Mouse (Mus musculus): ENCODE results near the gene Wwox.
A peak's percentile ranks its signal among the peaks of the same experiment; 100 is the strongest.

The Wwox gene

GRCm38 (mm10) chr8:114731260-114732140, 292.0 kb downstream of the Wwox start:
- no peak for DNase-seq (ENCODE audit: low read depth)

GRCm38 (mm10) chr8:114743185-114743915, 303.9 kb downstream of the Wwox start:
- no peak for DNase-seq (ENCODE audit: low read depth)

GRCm38 (mm10) chr8:114746373-114746772, 306.9 kb downstream of the Wwox start:
- peak; percentile 33 for DNase-seq (ENCODE audit: low read depth)

GRCm38 (mm10) chr8:114751376-114752135, 312.1 kb downstream of the Wwox start:
- no peak for DNase-seq (ENCODE audit: low read depth)

- DNase-seq (ENCODE audit: low read depth): no peak
These were observed 320.2 kb downstream of the Wwox start for GRCm38 (mm10) chr8:114759621-114760020.

- no peak for DNase-seq (ENCODE audit: low read depth)
These were observed 329.1 kb downstream of the Wwox start for GRCm38 (mm10) chr8:114768536-114768935.

GRCm38 (mm10) chr8:114770856-114771776, 331.7 kb downstream of the Wwox start:
- DNase-seq (ENCODE audit: low read depth): peak; percentile 86

GRCm38 (mm10) chr8:114772276-114772849, 332.9 kb downstream of the Wwox start:
- DNase-seq (ENCODE audit: low read depth): no peak

- no peak for DNase-seq (ENCODE audit: low read depth)
These were observed 334.3 kb downstream of the Wwox start for GRCm38 (mm10) chr8:114773461-114774414.

- no peak for DNase-seq (ENCODE audit: low read depth)
These were observed 334.9 kb downstream of the Wwox start for GRCm38 (mm10) chr8:114774415-114774775.

GRCm38 (mm10) chr8:114775543-114775942, 336.1 kb downstream of the Wwox start:
- DNase-seq (ENCODE audit: low read depth): no peak

- DNase-seq (ENCODE audit: low read depth): no peak
These were observed 337.2 kb downstream of the Wwox start for GRCm38 (mm10) chr8:114776696-114777095.

- no peak for DNase-seq (ENCODE audit: low read depth)
These were observed 338.0 kb downstream of the Wwox start for GRCm38 (mm10) chr8:114777271-114777980.

GRCm38 (mm10) chr8:114779002-114779401, 339.5 kb downstream of the Wwox start:
- no peak for DNase-seq (ENCODE audit: low read depth)

GRCm38 (mm10) chr8:114783321-114783720, 343.9 kb downstream of the Wwox start:
- no peak for DNase-seq (ENCODE audit: low read depth)

GRCm38 (mm10) chr8:114785834-114786233, 346.4 kb downstream of the Wwox start:
- no peak for DNase-seq (ENCODE audit: low read depth)

- no peak for DNase-seq (ENCODE audit: low read depth)
These were observed 350.2 kb downstream of the Wwox start for GRCm38 (mm10) chr8:114789616-114790015.

- DNase-seq (ENCODE audit: low read depth): no peak
These were observed 351.3 kb downstream of the Wwox start for GRCm38 (mm10) chr8:114790754-114791153.

- DNase-seq (ENCODE audit: low read depth): no peak
These were observed 354.2 kb downstream of the Wwox start for GRCm38 (mm10) chr8:114793682-114794081.
